Mouse (Mus musculus) heart, postnatal 10 days (tissue): ENCODE data around the gene Ccdc169. TPM values are rescaled to one million over a fixed set of nuclear protein-coding genes. Genes with fewer than 3 reads are reported as not detected.

Experiments
- DNase-seq, 2 experiments: peaks; one replicate each; pipeline ENCODE4 v3.0.0; 2021
- intact Hi-C: fragments of 180-260 bp; cut with DNase I; formaldehyde crosslinking; loops from one replicate; pipeline ENCODE4 v1.15.1; 2025
- total RNA-seq, 2 experiments: library from RNA; stranded (reverse); gene quantifications; 2 replicates each; pipeline ENCODE4 v1.2.3; 2021

Gene Ccdc169
- total RNA-seq, 2 experiments from 2014 or later: 0.10 to 0.15 TPM

DNA sequence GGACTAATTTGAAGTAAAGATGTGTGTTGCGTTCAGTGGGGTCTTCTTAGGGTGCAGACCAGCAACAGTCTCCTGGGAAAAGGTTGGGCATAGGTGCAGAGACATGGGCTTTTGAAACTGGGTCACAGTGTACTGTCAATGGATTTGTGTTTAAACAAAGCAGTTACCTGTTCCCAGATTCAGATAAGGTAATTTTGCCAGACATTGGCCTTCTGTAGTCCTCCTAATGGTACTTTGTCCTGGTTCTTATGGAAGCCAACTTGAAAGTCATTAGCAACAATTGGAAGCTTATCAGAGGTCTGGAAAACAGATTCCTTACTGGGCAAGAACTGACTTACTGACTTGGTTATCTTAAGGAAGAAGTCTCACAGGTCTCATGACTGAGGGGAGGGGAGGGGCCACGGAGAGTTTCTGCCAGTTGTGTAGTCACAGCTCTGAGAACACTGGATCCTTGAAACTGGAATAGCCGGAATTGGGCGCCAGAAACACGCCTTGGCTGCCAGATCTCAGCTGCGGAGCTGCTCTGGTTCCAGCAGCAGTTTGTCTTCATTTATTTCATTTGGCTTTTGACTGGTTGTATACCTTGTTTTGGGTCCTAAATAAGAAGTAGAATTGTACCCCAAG lies 17.8 kb upstream of the Ccdc169 start:
- intact Hi-C loops: no loop called here
- DNase-seq: peak; percentile 58 to 62

DNA sequence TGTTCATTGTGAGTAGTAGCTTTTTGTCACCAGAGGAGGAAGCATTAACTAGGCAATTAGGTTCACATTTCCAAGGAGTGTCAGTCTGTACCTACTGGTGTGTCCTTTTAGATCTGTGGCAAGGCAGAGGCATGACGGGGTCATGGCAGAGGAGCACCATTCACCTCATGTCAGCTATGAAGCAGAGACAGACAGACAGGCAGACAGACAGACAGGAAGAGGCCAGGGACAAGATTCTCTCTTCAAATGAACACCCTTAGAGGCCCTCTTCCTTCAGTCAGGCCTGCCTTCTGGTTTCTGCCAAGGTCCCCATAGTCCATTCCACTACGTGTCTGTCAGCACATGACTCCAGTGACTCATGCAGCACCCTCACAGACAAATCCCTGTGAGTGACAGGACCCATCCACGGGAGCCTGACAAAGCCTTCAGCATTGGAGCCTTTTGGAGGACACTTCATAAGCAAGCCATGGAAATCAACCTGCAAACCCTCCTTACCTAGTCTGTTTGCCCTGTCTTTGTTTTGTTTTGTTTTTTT lies 14.7 kb upstream of the Ccdc169 start:
- intact Hi-C loops: no loop called here
- no peak for DNase-seq

- no peak for DNase-seq
Measured at GRCm38 (mm10) chr3:55123064-55123463, 14.1 kb upstream of the Ccdc169 start.

DNA sequence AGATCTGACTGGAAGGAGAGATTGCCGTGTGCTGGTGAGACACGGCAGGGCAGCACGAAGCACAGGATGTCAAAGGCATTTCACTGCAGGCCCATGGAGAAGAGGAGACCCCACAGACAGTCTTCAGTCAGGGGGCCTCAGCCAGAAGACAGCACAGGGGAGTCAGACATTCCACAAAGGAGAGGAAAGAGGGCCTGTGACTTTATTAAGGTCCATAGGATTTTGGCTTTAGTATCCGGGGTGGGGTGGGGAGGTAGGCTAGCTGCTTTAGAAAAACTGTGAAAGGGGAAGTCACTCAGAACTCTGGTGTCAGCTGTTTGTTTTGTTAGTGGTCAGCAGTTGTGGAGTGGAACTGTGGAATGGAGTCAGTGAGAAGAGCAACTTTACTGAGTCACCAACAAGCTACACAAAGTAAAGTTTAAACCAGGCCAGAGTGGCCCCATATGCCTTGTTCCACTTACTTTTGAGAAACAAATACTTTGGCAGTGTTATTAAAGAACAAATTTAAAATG lies 7.9 kb upstream of the Ccdc169 start:
- DNase-seq: no peak
- intact Hi-C loops: no loop called here

More at GRCm38 (mm10) chr3:55123064-55123463, 14.1 kb upstream of the Ccdc169 start:
- intact Hi-C loops: no loop called here

- intact Hi-C loops: no loop called here
- no peak for DNase-seq
Measured at GRCm38 (mm10) chr3:55131576-55132233, 5.4 kb upstream of the Ccdc169 start.

DNA sequence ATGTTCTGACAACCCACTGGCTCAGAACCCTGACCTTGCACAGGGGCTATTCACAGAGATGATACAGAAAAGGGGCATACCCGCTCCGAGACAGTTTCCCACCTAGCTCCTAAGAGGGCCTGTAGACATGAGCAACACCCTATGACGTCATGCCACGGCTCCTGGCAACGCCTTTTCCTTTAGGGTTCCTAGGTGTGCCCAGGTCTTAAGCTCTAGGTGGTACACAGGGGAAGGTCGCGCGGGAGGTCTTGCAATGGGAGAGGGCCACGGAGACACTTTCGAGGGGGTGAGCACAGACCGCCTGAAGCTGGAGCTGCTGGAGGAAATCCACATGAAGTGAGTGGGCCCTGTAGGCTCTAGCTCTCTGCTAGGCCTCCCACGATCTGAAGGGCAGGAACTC lies 2.7 kb downstream of the Ccdc169 start:
- no peak for DNase-seq
- intact Hi-C loops: no loop called here

DNA sequence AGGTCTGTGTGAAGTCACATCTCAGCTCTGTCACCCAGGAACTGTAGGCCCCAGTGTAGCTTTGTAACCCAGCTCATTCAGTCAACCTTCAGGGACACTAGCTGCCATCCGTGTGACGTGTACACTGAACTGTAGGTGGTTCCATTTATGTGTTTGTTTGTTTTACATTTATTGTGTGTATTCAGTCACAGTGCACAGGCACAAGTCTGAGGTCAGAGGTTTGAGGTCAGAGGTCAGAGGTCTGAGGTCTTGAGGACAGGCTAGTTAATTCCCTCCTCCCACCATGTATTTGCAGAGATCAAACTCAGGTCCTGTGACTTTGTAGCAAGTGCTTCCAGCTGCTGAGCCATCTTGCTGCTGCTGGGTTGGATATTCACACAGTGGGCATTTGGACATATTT lies 4.3 kb downstream of the Ccdc169 start:
- DNase-seq: no peak
- intact Hi-C loops: no loop called here

DNA sequence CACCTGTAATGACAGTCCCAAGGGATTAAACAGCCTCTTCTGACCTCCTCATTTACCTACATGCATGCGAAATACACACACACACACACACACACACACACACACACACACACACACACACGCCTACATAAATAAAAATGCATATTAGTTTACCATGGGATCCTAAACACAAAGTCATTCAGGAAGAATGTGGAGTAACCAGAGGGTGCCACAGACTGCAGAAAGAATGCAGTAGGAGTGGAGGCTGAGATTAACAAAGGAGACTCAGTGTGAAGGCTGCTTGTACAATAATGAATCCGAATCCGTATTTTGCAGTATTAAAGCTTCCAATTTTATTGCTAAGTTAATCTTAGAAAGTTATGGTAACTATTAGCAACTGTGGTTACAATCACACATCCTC lies 7.8 kb downstream of the Ccdc169 start:
- intact Hi-C loops: no loop called here

DNA sequence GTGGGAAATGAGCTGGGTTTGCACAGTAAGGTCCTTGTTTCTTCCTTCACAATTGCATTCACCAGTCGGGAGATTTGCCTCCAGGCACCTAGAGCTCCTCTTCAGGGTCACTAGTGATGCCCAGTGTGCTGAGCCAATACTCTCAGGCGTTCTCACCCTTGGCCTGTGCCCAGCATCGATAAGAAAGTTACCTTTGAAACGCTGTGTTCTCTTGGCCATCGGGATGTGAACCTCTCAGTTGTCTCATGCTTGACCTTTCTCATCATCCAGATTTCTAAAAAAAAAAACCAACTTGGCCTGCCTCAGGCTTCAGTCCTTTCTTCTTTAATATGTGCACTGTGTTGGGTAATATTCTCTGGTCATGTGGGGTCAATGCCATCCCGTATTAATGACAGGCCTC lies 9.3 kb downstream of the Ccdc169 start:
- intact Hi-C loops: no loop called here
- DNase-seq: no peak

More for the DNA sequence above, 7.8 kb downstream of the Ccdc169 start:
- no peak for DNase-seq

- intact Hi-C loops: no loop called here
- no peak for DNase-seq
Measured at GRCm38 (mm10) chr3:55147156-55147555, 10.0 kb downstream of the Ccdc169 start.

- intact Hi-C loops: no loop called here
- no peak for DNase-seq
Measured at GRCm38 (mm10) chr3:55148091-55148490, 11.0 kb downstream of the Ccdc169 start.

DNA sequence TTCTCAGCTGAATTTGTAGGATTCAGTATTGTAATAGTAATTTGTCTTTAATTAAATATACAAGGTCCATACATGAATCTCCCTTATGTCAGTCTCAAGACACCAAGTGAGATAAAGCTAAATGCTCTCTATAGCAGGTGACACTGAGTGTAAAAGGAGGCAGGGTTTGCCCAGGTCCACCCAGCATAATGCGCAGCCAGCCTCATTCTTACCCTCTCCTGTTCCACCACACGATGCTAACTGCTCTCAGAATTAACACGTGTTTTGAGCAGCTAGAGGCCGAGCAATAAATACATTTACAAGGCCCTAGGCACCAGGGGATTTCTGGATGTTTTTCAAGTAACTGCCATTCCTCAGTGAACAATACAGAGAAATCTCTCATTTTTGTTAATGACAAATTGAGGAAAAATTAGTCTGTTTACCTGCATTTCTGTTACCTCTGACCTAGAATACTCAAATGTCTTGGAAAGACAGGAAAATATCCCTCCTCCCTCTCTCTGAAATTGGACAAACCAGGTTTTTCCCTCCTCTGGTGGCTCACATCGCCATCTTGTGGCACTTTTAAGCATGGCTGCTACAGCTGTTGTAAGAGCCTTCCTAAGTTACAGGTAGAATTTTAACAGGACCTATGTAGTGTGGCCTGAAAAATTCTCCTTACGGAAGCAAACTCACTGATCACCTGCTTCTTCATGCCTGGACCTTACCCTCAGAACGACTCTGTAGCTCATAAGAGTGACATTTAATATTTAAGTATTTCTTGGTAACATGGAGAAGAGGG lies 14.7 kb downstream of the Ccdc169 start:
- intact Hi-C loops: loop anchor here (1.0 kb wide), 2 partner anchors 72 to 202 kb away; no protein-coding TSS in a partner anchor
- DNase-seq: peak; percentile 60 to 75

DNA sequence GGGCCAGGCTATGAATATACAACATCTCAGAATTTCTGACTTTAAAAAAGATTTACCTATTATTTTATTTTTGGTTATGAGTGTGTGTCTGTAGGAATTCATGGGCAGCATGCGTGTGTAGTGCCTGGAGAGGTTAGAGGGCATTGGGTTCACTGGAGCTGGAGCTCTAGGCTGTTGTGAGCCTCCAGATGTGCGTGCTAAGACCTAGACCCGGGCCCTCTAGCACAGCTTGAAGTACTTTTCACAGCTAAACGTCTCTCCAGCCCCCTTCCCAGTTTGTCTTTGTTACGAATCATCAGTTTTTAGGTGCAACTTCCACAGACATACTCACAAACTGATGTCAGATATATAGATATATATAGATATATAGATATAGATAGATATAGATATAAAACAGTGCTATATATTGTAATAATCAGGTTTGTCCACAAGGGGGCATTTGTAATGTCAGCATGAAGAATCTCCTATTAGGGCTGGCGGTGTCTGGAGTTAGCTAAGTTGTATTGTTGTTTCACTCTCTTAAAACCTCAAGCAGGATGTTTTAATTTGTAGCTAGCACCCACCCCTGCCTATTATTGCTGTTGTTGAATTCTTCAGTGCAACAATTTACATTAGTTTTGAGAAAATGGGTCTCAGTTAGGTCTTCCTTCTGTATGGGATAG lies 15.7 kb downstream of the Ccdc169 start:
- peak in 1 of 2 experiments; percentile 13 for DNase-seq

DNA sequence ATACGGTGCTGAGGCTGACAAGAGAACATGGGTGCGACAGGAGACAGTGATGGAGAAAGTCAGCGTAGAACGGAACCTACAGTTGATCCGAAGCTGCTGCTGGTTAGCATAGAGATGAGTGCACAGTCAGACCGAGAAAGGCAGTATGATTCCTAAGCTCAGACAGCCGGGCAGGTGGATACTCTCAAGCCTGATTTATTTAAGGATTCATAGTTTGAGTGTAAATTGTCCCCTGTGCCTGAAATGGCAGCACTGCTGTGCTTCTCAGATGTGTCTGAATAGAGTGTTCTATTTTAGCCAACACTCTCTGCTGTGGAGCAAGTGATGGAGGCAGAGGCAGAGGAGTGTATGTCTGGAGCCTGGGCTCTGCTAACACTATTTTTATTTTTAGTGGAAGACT lies 17.0 kb downstream of the Ccdc169 start:
- intact Hi-C loops: no loop called here
- no peak for DNase-seq

More for the DNA sequence above, 15.7 kb downstream of the Ccdc169 start:
- intact Hi-C loops: loop anchor here (1.0 kb wide), 2 partner anchors 73 to 201 kb away; no protein-coding TSS in a partner anchor

DNA sequence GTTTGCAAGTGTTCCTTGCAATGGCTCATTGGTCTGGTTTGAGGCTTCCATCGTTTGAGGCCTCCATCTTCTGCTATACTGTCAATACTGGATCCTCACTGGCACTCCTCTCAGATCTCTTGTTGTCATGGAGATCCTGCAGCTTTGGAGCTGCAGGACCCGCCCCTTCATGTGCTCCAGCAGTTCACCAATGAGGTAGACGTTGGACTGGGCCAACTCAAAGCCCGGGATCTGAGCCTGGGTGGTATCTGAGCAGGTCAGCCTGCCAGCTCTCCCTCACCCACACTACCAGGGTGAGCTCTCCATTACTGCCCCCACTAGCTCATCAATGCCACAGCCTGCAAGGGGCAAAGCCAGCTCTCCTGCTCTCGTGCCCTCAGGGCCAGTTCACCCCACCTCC lies 20.3 kb downstream of the Ccdc169 start:
- DNase-seq: no peak
- intact Hi-C loops: no loop called here

DNA sequence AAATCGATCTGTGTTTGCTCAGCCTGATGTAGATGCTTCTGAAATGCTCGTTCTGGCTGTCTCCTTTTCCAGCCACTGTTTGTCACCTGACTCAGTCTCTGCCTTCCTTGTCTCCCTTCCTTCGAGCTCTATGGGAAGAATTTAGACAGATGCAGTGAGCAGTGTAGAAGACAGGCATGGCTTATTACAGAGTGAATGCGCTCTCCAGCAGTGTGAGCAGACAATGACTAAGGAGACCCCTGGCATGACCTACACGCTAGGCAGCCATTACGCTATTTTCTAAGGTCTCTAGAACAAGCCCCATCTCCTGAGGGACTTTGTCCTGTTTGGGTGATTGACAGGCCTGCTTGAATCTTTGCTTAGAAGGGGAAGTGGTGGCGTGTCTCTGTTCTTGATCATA lies 24.0 kb downstream of the Ccdc169 start:
- DNase-seq: no peak
- intact Hi-C loops: no loop called here

DNA sequence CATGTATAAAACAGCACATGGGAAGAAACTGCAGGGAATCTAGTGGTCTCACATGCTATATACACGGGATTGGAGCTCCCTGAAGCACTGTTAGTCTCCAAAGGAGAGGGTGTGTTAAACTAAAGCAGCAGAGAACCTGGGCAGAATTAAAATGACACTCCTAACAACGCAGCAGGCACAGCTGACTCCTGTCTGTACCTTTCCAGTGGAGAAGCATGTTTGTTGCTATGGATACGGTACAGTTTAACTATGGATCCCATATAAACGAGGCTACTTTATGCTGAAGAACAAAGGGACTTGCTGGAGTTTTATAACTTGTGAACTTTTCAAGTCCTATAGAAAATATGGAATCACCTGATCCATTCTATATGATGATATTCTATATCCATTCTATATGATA lies 26.4 kb downstream of the Ccdc169 start:
- no peak for DNase-seq
- intact Hi-C loops: no loop called here

DNA sequence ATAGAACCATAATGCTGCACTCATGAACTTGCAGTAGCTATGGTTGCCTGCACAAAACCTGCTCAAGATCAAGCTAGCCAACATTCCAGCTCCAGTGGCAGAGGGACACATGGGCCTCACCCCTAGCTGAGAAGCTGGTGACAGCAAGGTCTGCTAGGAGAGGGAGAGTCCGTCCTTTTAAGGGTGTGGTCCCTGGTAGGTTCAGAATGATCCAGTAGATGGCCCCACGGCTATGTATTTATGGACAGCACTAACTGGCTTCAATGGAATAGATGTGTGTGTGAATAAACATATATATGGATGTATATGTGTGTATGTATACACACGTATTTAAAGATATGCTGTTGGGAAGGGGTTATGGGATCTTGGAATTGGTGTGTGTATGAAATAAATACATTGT lies 35.3 kb downstream of the Ccdc169 start:
- intact Hi-C loops: loop anchor here (5.0 kb wide), 1 partner anchor 180 kb away; no protein-coding TSS in a partner anchor
- no peak for DNase-seq

DNA sequence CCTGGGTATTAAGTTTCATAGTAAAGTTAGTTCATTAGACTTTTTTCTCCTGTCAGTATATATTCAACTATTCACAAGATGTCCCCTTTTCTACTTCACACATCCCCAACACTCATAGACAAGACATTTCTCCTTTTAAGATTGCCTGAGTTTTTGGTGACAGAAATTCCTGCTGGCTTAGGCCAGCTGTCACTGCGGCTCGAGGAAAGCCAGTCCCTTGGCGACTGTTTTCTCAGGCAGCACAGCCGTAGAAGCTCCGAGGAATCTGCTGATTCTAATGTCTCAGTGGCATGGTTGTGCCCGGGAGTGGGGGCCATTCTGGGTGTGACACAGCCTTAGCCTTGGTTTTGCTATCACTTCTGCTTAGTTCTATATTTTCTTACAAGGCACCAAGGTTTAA lies 40.1 kb downstream of the Ccdc169 start:
- DNase-seq: peak in 1 of 2 experiments; percentile 19
- intact Hi-C loops: no loop called here

DNA sequence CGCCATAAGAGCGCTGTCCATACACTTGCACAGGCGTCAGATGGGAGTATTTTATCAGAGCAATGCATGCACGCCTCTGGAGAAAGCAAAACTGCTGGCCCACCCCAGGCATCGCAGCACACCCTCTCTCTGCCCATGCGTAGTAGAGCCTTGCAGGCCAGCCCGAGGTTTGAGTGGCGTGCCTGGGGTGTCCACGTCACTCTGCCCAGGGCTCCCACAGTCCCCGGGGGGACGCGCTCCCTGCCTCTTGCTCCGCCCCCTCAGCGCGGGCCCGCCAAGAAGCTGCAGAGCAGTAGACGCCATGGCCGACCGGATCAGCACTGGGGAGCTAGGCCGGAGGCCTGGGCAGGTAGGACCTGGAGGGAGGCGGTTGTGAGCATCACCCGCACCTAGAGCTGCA lies 44.6 kb downstream of the Ccdc169 start, which contains the start of gene Sohlh2:
TSS of gene Sohlh2 (plus strand) at position 263 of the 400 bp plus-strand sequence.
- intact Hi-C loops: no loop called here
- DNase-seq: no peak
